ENCODE assay signal across 7 mouse cellular contexts in the genomic region with DNA sequence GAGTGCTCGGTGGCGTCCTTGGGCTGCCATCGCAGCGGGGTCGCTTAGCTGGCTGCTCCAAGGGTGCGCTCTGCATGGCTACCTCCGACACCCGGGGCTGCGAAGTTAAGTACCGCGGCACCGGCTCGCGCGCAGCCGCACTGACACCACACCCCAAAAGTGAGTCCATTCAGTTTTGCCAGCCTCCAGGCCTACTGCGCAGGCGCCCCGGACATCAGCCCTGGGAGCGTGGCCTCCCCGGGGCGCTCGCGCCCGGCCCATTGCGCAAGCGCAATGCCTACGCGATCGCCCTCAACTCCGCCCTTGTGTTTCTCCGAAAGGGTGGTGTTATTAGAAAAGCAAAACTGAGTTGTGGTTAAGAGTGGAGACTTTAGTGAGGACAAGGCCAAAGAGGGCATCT. TPM values are rescaled to one million over a fixed set of nuclear protein-coding genes. Genes with fewer than 3 reads are reported as not detected.
DNase-seq lines count a peak whose midpoint lies in the region; ATAC-seq and TF ChIP-seq lines count a peak whose summit lies in the region.

Gene Samhd1 (minus strand): TSS at position 252 of the 400 bp plus-strand sequence.

- DNase-seq in adrenal gland, postnatal 25 days: peak; percentile 98
- DNase-seq in heart, adult 18-20 months: peak; percentile 95 to 98
- peak; percentile 98 for DNase-seq in kidney, adult 2 months
- DNase-seq in spleen, adult 2 months (ENCODE audit: low read depth in 1 of 2, low spot score in 2 of 2): peak; percentile 92 to 98

- peak within 1 kb of the TSS; percentile 69 for H3K9ac ChIP-seq in embryonic facial prominence, embryonic 12.5 days
- peak within 1 kb of the TSS; percentile 66 for H3K9ac ChIP-seq in limb, embryonic 12.5 days (replicated peaks)
- peak within 1 kb of the TSS; percentile 54 for H3K9ac ChIP-seq in midbrain, embryonic 15.5 days

- ATAC-seq in embryonic facial prominence, embryonic 12.5 days (ENCODE audit: insufficient number of reproducible peaks, insufficient read depth, low FRiP score, low TSS enrichment): peak; percentile 80
- ATAC-seq in limb, embryonic 12.5 days (ENCODE audit: insufficient number of reproducible peaks, insufficient read depth, low FRiP score, low TSS enrichment, low read depth): peak; percentile 83
- peak; percentile 95 for ATAC-seq in midbrain, embryonic 15.5 days (replicated peaks)

- TF ChIP-seq CTCF in kidney, adult 2 months (conservative IDR thresholded peaks at IDR 0.05; ENCODE audit: insufficient read depth, insufficient read length, low read depth, low read length): no peak
- no peak for TF ChIP-seq CTCF in spleen, adult 2 months (IDR thresholded peaks at IDR 0.05; ENCODE audit: extremely low read depth, insufficient read depth, insufficient read length, insufficient replicate concordance)

- H3K4me2 ChIP-seq in embryonic facial prominence, embryonic 12.5 days (replicated peaks): peak within 1 kb of the TSS; percentile 76
- peak within 1 kb of the TSS; percentile 80 for H3K4me2 ChIP-seq in limb, embryonic 12.5 days
- H3K4me2 ChIP-seq in midbrain, embryonic 15.5 days: peak within 1 kb of the TSS; percentile 78

- no peak for TF ChIP-seq POLR2A in kidney, adult 2 months (IDR thresholded peaks at IDR 0.05; ENCODE audit: low read depth, low read length)
- peak; percentile 93 for TF ChIP-seq POLR2A in spleen, adult 2 months (IDR thresholded peaks at IDR 0.05; ENCODE audit: low read depth, low read length)

- H3K27ac ChIP-seq in embryonic facial prominence, embryonic 12.5 days: peak within 1 kb of the TSS; percentile 77
- peak within 1 kb of the TSS; percentile 70 for H3K27ac ChIP-seq in kidney, adult 2 months (ENCODE audit: insufficient read depth, low read depth, low read length)
- H3K27ac ChIP-seq in limb, embryonic 12.5 days: peak within 1 kb of the TSS; percentile 82
- peak within 1 kb of the TSS; percentile 63 for H3K27ac ChIP-seq in midbrain, embryonic 15.5 days
- H3K27ac ChIP-seq in spleen, adult 2 months (ENCODE audit: insufficient read depth, low read length): peak within 1 kb of the TSS; percentile 96

- H3K4me1 ChIP-seq in embryonic facial prominence, embryonic 12.5 days: no peaks in the 10 kb centered on the region
- no peaks in the 10 kb centered on the region for H3K4me1 ChIP-seq in kidney, adult 2 months (ENCODE audit: control insufficient read depth, insufficient read depth, low read length)
- H3K4me1 ChIP-seq in limb, embryonic 12.5 days (replicated peaks): 0 out of 2 replicates have a peak, but pooled peaks cover 4% of the 10 kb centered on the region
- peaks cover 9% of the 10 kb centered on the region for H3K4me1 ChIP-seq in midbrain, embryonic 15.5 days
- peaks cover 24% of the 10 kb centered on the region; the same call in 1 of the 2 replicates for H3K4me1 ChIP-seq in spleen, adult 2 months (ENCODE audit: control insufficient read depth, insufficient read depth, insufficient read length)

- H3K4me3 ChIP-seq in embryonic facial prominence, embryonic 12.5 days: peak within 1 kb of the TSS; percentile 66
- H3K4me3 ChIP-seq in kidney, adult 2 months (ENCODE audit: insufficient read depth, low read depth, low read length): peak within 1 kb of the TSS; percentile 84
- H3K4me3 ChIP-seq in limb, embryonic 12.5 days (replicated peaks): peak within 1 kb of the TSS; percentile 77
- H3K4me3 ChIP-seq in midbrain, embryonic 15.5 days: peak within 1 kb of the TSS; percentile 54
- H3K4me3 ChIP-seq in spleen, adult 2 months (ENCODE audit: extremely low read depth, insufficient read depth, insufficient read length): peak within 1 kb of the TSS; percentile 83

- WGBS in embryonic facial prominence, embryonic 12.5 days: 0% methylated on average over 32 of the region's 32 CpGs
- WGBS in kidney, adult 2 months: under 1% methylated on average over 32 of the region's 32 CpGs
- under 1% methylated on average over 32 of the region's 32 CpGs for WGBS in limb, embryonic 12.5 days
- 0% methylated on average over 32 of the region's 32 CpGs for WGBS in midbrain, embryonic 15.5 days
- WGBS in spleen, adult 2 months: under 1% methylated on average over 32 of the region's 32 CpGs

- no peaks in the 10 kb centered on the region for H3K9me3 ChIP-seq in embryonic facial prominence, embryonic 12.5 days
- H3K9me3 ChIP-seq in limb, embryonic 12.5 days: peaks cover 7% of the 10 kb centered on the region
- H3K9me3 ChIP-seq in midbrain, embryonic 15.5 days: no peaks in the 10 kb centered on the region

- H3K36me3 ChIP-seq in embryonic facial prominence, embryonic 12.5 days: no peaks in the 10 kb centered on the region
- H3K36me3 ChIP-seq in kidney, adult 2 months (ENCODE audit: control insufficient read depth, insufficient read depth, low read length): no peaks in the 10 kb centered on the region
- no peaks in the 10 kb centered on the region for H3K36me3 ChIP-seq in limb, embryonic 12.5 days
- no peaks in the 10 kb centered on the region for H3K36me3 ChIP-seq in midbrain, embryonic 15.5 days (replicated peaks)
- peaks cover 1% of the 10 kb centered on the region; the same call in 1 of the 2 replicates for H3K36me3 ChIP-seq in spleen, adult 2 months (ENCODE audit: control insufficient read depth, insufficient read depth, low read length)

- no peaks in the 10 kb centered on the region for H3K27me3 ChIP-seq in embryonic facial prominence, embryonic 12.5 days
- no peaks in the 10 kb centered on the region for H3K27me3 ChIP-seq in kidney, adult 2 months (replicated peaks; ENCODE audit: control insufficient read depth, insufficient read depth, low read length)
- H3K27me3 ChIP-seq in limb, embryonic 12.5 days: no peaks in the 10 kb centered on the region
- no peaks in the 10 kb centered on the region for H3K27me3 ChIP-seq in midbrain, embryonic 15.5 days (replicated peaks)
- no peaks in the 10 kb centered on the region for H3K27me3 ChIP-seq in spleen, adult 2 months (ENCODE audit: control insufficient read depth, insufficient read depth, low read length)

RNA-seq across cellular contexts. Expression of gene Samhd1, which starts in this region (rescaled TPM):
- 18.0 and 26.1 TPM in 2 replicates for total RNA-seq in adrenal gland, postnatal 25 days (2021)
- 25.2 and 26.9 TPM in 2 replicates for polyA plus RNA-seq in embryonic facial prominence, embryonic 12.5 days (2016; fragmentation: Nextera tagmentation; extraction: Ambion mirVana)
- total RNA-seq in heart, adult 18-20 months (2021): 10 to 100 TPM; 21.7 to 26.3 TPM
- polyA plus RNA-seq in kidney, adult 2 months (2012; rRNA removed): 16.4 and 23.5 TPM in 2 replicates
- polyA plus RNA-seq in limb, embryonic 12.5 days (2016; fragmentation: Nextera tagmentation; extraction: Ambion mirVana): 25.6 and 27.3 TPM in 2 replicates
- 9.4 and 9.9 TPM in 2 replicates for polyA plus RNA-seq in midbrain, embryonic 15.5 days (2015; fragmentation: Nextera tagmentation; extraction: Ambion mirVana)
- 120 and 145 TPM in 2 replicates for polyA plus RNA-seq in spleen, adult 2 months (2012; rRNA removed)

Comparison
In these comparisons a context has a peak if more than half of its experiments do, and no peak if none do; other contexts are left out.
1. Peak in every context shown above with its lines: DNase-seq, ATAC-seq, H3K4me3 ChIP-seq and H3K27ac ChIP-seq.